Mouse (Mus musculus) midbrain, postnatal 0 days (tissue): ENCODE measurements around the gene Ndufa11. TPM values are rescaled to one million over a fixed set of nuclear protein-coding genes. Genes with fewer than 3 reads are reported as not detected.
A peak's percentile ranks its signal among the peaks of the same experiment; 100 is the strongest.

ENCODE experiments used
- ATAC-seq: fragments of 200-750 bp; cut with Nextera tagmentation; 2 replicates; pipeline ENCODE4 v1.8.0; 2017; ENCODE audit warnings: moderate number of reproducible peaks, mild to moderate bottlenecking, moderate TSS enrichment, moderate library complexity; ENCODE audit not compliant: low FRiP score
- DNase-seq: peaks from one replicate; pipeline ENCODE4 v3.0.0-alpha.2; 2015; ENCODE audit warnings: low spot score
- H3K27ac ChIP-seq: fragments of 300-500 bp; sonication (generic); 2 replicates; pipeline ENCODE4 v1.5.1; 2014; ENCODE audit warnings: low read depth, mild to moderate bottlenecking, low read length, mixed read lengths
- H3K27me3 ChIP-seq: fragments of 300-500 bp; sonication (generic); 2 replicates; pipeline ENCODE4 v1.6.1; 2014; ENCODE audit warnings: low read length, control low read depth, mixed read lengths; ENCODE audit not compliant: insufficient read depth
- H3K36me3 ChIP-seq: fragments of 300-500 bp; sonication (generic); 2 replicates; pipeline ENCODE4 v1.6.1; 2014; ENCODE audit warnings: low read length, control low read depth, mixed read lengths; ENCODE audit not compliant: insufficient read depth
- H3K4me1 ChIP-seq: fragments of 300-500 bp; sonication (generic); 2 replicates; pipeline ENCODE4 v1.6.1; 2014; ENCODE audit warnings: mild to moderate bottlenecking, control low read depth, antibody characterized with exemption, low read length, mixed read lengths; ENCODE audit not compliant: insufficient read depth
- H3K4me2 ChIP-seq: fragments of 300-500 bp; sonication (generic); 2 replicates; pipeline ENCODE4 v1.6.1; 2014; ENCODE audit warnings: low read depth, mild to moderate bottlenecking, low read length, mixed read lengths; ENCODE audit not compliant: poor library complexity, severe bottlenecking
- H3K4me3 ChIP-seq: fragments of 300-500 bp; sonication (generic); 2 replicates; pipeline ENCODE4 v1.5.1; 2014; ENCODE audit warnings: low read depth, mild to moderate bottlenecking, low read length, moderate library complexity
- H3K9ac ChIP-seq: fragments of 300-500 bp; sonication (generic); replicated peaks from 2 replicates; pipeline ENCODE4 v1.6.1; 2014; ENCODE audit warnings: mild to moderate bottlenecking, low read length, moderate library complexity, mixed read lengths; ENCODE audit not compliant: poor library complexity, severe bottlenecking
- H3K9me3 ChIP-seq: fragments of 300-500 bp; sonication (generic); 2 replicates; pipeline ENCODE4 v1.6.1; 2016; ENCODE audit warnings: low read length, control low read depth
- CTCF ChIP-seq: IDR thresholded peaks from 2 replicates; pipeline ENCODE4 v1.5.1; 2016; ENCODE audit warnings: antibody characterized with exemption, mild to moderate bottlenecking
- WGBS: fragments of 180-500 bp; shearing (Covaris S2); extraction: QIAGEN DNeasy Blood & Tissue Kit; methylation state at CpG from one replicate; pipeline ENCODE4 v1.1.7; 2014; 5-methylcytosine and 5-hydroxymethylcytosine counted together
- polyA plus RNA-seq: library from polyadenylated mRNA; unstranded; fragments of >200 nt; fragmentation: Nextera tagmentation; extraction: Ambion mirVana; gene quantifications from 2 replicates; pipeline ENCODE4 v1.2.1, GENCODE M21; 2015
- total RNA-seq: library from RNA; depleted of rRNA; stranded (reverse); fragments of >200 nt; gene quantifications from 2 replicates; pipeline ENCODE4 v1.2.3, GENCODE M21; 2014

Gene Ndufa11
- total and polyA plus RNA-seq, 2 experiments from 2014 or later = 480 to 630 TPM

GRCm38 (mm10) chr17:56764474-56765354 lies 47.1 kb downstream of the Ndufa11 start, which contains the start of gene Dus3l:
Gene Dus3l (plus strand): TSS chr17:56764757.
- TF ChIP-seq CTCF = no peak
- DNase-seq (peak; percentile 96), ATAC-seq (peak; percentile 87)
- peak within 1 kb of the TSS; percentile 82 for H3K9ac ChIP-seq
- H3K4me3 ChIP-seq = peak within 1 kb of the TSS; percentile 63
- peaks cover 30% of the 10 kb centered on the region for H3K36me3 ChIP-seq
- H3K27me3 ChIP-seq = 0 out of 2 replicates have a peak, but pooled peaks cover 3% of the 10 kb centered on the region
- WGBS = 2% methylated on average over 56 of the region's 58 CpGs
- no peaks in the 10 kb centered on the region for H3K9me3 ChIP-seq
- H3K27ac ChIP-seq = peak within 1 kb of the TSS; percentile 96
- peak within 1 kb of the TSS; percentile 73 for H3K4me2 ChIP-seq
- peaks cover 15% of the 10 kb centered on the region for H3K4me1 ChIP-seq

- 63% methylated on average over 12 of the region's 12 CpGs for WGBS
- Histone ChIP-seq H3K4me3 (peak overlapping the region; percentile 63), H3K27me3 (no peaks in the 10 kb centered on the region), H3K4me1 (peaks cover 15% of the 10 kb centered on the region), H3K4me2 (peak overlapping the region; percentile 73), H3K9ac (peak overlapping the region; percentile 82), H3K9me3 (no peaks in the 10 kb centered on the region), H3K27ac (peak overlapping the region; percentile 96; the same call in 1 of the 2 replicates), H3K36me3 (peaks cover 37% of the 10 kb centered on the region)
- DNase-seq = no peak
- no peak for TF ChIP-seq CTCF
- no peak for ATAC-seq
These were observed 47.9 kb downstream of the Ndufa11 start for GRCm38 (mm10) chr17:56765431-56765830.

GRCm38 (mm10) chr17:56766631-56767405 lies 49.3 kb downstream of the Ndufa11 start:
- Histone ChIP-seq H3K36me3 (peaks cover 43% of the 10 kb centered on the region), H3K4me2 (no peak overlapping the region), H3K27ac (no peak overlapping the region), H3K27me3 (no peaks in the 10 kb centered on the region), H3K4me1 (peaks cover 13% of the 10 kb centered on the region), H3K4me3 (no peak overlapping the region), H3K9ac (no peak overlapping the region), H3K9me3 (no peaks in the 10 kb centered on the region)
- no peak for ATAC-seq
- DNase-seq = no peak
- no peak for TF ChIP-seq CTCF
- WGBS = 92% methylated on average over 27 of the region's 27 CpGs

- no peak for TF ChIP-seq CTCF
- Histone ChIP-seq H3K9me3 (no peaks in the 10 kb centered on the region), H3K4me3 (no peak overlapping the region)
These were observed 50.1 kb downstream of the Ndufa11 start for GRCm38 (mm10) chr17:56767531-56768135.

GRCm38 (mm10) chr17:56768941-56769340 lies 51.4 kb downstream of the Ndufa11 start:
- ATAC-seq (no peak), DNase-seq (no peak)
- Histone ChIP-seq H3K36me3 (peaks cover 43% of the 10 kb centered on the region), H3K27ac (no peak overlapping the region), H3K4me1 (peaks cover 4% of the 10 kb centered on the region), H3K4me3 (no peak overlapping the region), H3K9me3 (no peaks in the 10 kb centered on the region), H3K9ac (no peak overlapping the region), H3K4me2 (no peak overlapping the region), H3K27me3 (no peaks in the 10 kb centered on the region)
- no peak for TF ChIP-seq CTCF
- 95% methylated on average over 11 of the region's 11 CpGs for WGBS

More at GRCm38 (mm10) chr17:56767531-56768135, 50.1 kb downstream of the Ndufa11 start:
- DNase-seq (no peak), ATAC-seq (no peak)
- WGBS = 96% methylated on average over 29 of the region's 29 CpGs
- Histone ChIP-seq H3K27me3 (no peaks in the 10 kb centered on the region), H3K4me1 (peaks cover 10% of the 10 kb centered on the region), H3K4me2 (no peak overlapping the region), H3K36me3 (peaks cover 43% of the 10 kb centered on the region), H3K9ac (no peak overlapping the region), H3K27ac (no peak overlapping the region)
